Mouse (Mus musculus) hindbrain, embryonic 16.5 days (tissue): ENCODE results near the gene Trit1. TPM values are rescaled to one million over a fixed set of nuclear protein-coding genes. Genes with fewer than 3 reads are reported as not detected.

Source experiments
- ATAC-seq: fragments of 200-750 bp; cut with Nextera tagmentation; 2 replicates; pipeline ENCODE4 v1.8.0; 2017; ENCODE audit warnings: moderate TSS enrichment, moderate library complexity
- H3K27ac ChIP-seq: fragments of 300-500 bp; sonication (generic); 2 replicates; pipeline ENCODE4 v1.5.1; 2014; ENCODE audit warnings: low read depth, mild to moderate bottlenecking, control low read depth, low read length, moderate library complexity
- H3K27me3 ChIP-seq: fragments of 300-500 bp; sonication (generic); replicated peaks from 2 replicates; pipeline ENCODE4 v1.6.1; 2014; ENCODE audit warnings: low read length; ENCODE audit not compliant: control insufficient read depth, insufficient read depth
- H3K36me3 ChIP-seq: fragments of 300-500 bp; sonication (generic); 2 replicates; pipeline ENCODE4 v1.6.1; 2014; ENCODE audit warnings: mild to moderate bottlenecking, low read length, moderate library complexity, mixed read lengths; ENCODE audit not compliant: control insufficient read depth, insufficient read depth
- H3K4me1 ChIP-seq: fragments of 300-500 bp; sonication (generic); 2 replicates; pipeline ENCODE4 v1.6.1; 2014; ENCODE audit warnings: low read depth, low read length; ENCODE audit not compliant: control insufficient read depth, insufficient read depth
- H3K4me2 ChIP-seq: fragments of 300-500 bp; sonication (generic); 2 replicates; pipeline ENCODE4 v1.6.1; 2014; ENCODE audit warnings: mild to moderate bottlenecking, low read length, control low read depth, moderate library complexity
- H3K4me3 ChIP-seq: fragments of 300-500 bp; sonication (generic); 2 replicates; pipeline ENCODE4 v1.5.1; 2014; ENCODE audit warnings: mild to moderate bottlenecking, low read length, control low read depth, moderate library complexity
- H3K9ac ChIP-seq: fragments of 300-500 bp; sonication (generic); 2 replicates; pipeline ENCODE4 v1.6.1; 2014; ENCODE audit warnings: low read depth, mild to moderate bottlenecking, control low read depth, low read length, moderate library complexity
- H3K9me3 ChIP-seq: fragments of 300-500 bp; sonication (generic); 2 replicates; pipeline ENCODE4 v1.6.1; 2014; ENCODE audit warnings: mild to moderate bottlenecking, low read length, moderate library complexity; ENCODE audit not compliant: control insufficient read depth
- WGBS: fragments of 180-500 bp; shearing (Covaris S2); extraction: QIAGEN DNeasy Blood & Tissue Kit; methylation state at CpG from one replicate; pipeline ENCODE4 v1.1.7; 2014; 5-methylcytosine and 5-hydroxymethylcytosine counted together
- polyA plus RNA-seq: library from polyadenylated mRNA; unstranded; fragments of >200 nt; fragmentation: Nextera tagmentation; extraction: Ambion mirVana; gene quantifications from 2 replicates; pipeline ENCODE4 v1.2.1, GENCODE M21; 2015

Trit1 gene
- 21.4 and 21.5 TPM in 2 replicates for polyA plus RNA-seq

- Histone ChIP-seq H3K27ac (peak within 1 kb of the TSS; percentile 89), H3K9ac (peak within 1 kb of the TSS; percentile 85), H3K4me1 (peaks cover 46% of the 10 kb centered on the region), H3K36me3 (no peaks in the 10 kb centered on the region), H3K27me3 (no peaks in the 10 kb centered on the region), H3K9me3 (no peaks in the 10 kb centered on the region), H3K4me2 (peak within 1 kb of the TSS; percentile 88), H3K4me3 (peak within 1 kb of the TSS; percentile 68)
- peak; percentile 91 for ATAC-seq
- WGBS, result under 1% methylated on average over 34 of the region's 34 CpGs
Observed at GRCm38 (mm10) chr4:123016451-123016957, at the start of gene Trit1. Trit1 (plus strand) TSS chr4:123016597.

GRCm38 (mm10) chr4:122968106-122968505 lies 48.3 kb upstream of the Trit1 start:
- Histone ChIP-seq H3K4me3 (no peak overlapping the region), H3K9ac (no peak overlapping the region), H3K4me2 (no peak overlapping the region), H3K4me1 (no peaks in the 10 kb centered on the region), H3K36me3 (no peaks in the 10 kb centered on the region), H3K27me3 (no peaks in the 10 kb centered on the region), H3K27ac (no peak overlapping the region), H3K9me3 (no peaks in the 10 kb centered on the region)
- WGBS, result 79% methylated on average over 4 of the region's 4 CpGs
- no peak for ATAC-seq

DNA sequence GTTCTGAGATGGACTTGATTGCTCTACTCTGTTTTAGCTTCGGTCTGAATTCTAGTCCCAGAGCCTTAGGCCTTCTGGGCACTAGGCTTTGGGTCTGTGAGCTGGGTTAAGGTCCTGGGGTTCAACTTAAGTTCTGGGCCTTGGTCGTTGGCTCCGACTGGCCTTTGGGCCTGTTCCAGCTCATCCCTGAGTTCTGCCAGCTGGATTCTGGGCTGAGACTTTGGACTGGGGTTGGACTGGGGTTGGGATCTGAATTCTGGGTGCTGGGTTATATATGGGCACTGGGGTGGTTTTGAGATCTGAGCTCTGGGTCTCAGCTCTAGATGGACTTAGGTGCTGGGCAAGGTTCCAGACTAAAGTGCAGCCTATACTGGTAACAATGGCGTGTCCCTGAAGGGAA lies 45.2 kb upstream of the Trit1 start:
- WGBS, result 84% methylated on average over 4 of the region's 4 CpGs
- H3K27me3 ChIP-seq, result no peaks in the 10 kb centered on the region

DNA sequence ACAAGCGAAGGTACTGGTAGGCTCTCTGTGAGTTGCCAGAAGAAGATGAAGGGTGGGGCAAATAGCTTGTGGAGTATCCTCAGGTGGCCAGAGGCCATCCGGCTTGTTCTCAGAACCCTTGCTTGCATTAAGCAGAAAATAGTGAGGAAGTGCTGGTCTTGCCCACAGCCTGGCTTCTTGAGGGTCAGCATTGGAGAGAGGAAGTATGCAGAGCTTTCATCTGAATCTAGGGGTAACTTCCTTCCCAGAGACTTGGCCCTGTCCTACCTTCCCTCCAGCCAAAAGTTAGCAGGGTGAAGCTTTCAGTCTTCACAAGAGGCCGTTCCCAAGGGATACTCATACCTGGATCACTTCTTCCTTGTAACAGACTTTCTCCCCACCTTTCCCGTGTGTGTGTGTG lies 44.8 kb upstream of the Trit1 start:
- ATAC-seq, result no peak
- 79% methylated on average over 4 of the region's 4 CpGs for WGBS

More for the DNA sequence above, 45.2 kb upstream of the Trit1 start:
- ATAC-seq, result no peak
- H3K4me1 ChIP-seq, result no peaks in the 10 kb centered on the region
- no peak overlapping the region for H3K9ac ChIP-seq
- H3K36me3 ChIP-seq, result no peaks in the 10 kb centered on the region
- no peak overlapping the region for H3K4me3 ChIP-seq
- no peak overlapping the region for H3K27ac ChIP-seq
- H3K4me2 ChIP-seq, result no peak overlapping the region
- H3K9me3 ChIP-seq, result no peaks in the 10 kb centered on the region

GRCm38 (mm10) chr4:122972056-122972455 lies 44.3 kb upstream of the Trit1 start:
- Histone ChIP-seq H3K4me2 (no peak overlapping the region), H3K9me3 (no peaks in the 10 kb centered on the region), H3K36me3 (no peaks in the 10 kb centered on the region), H3K4me3 (no peak overlapping the region), H3K4me1 (no peaks in the 10 kb centered on the region), H3K9ac (no peak overlapping the region), H3K27me3 (no peaks in the 10 kb centered on the region), H3K27ac (no peak overlapping the region)
- WGBS, result 61% methylated on average over 8 of the region's 8 CpGs
- ATAC-seq, result no peak

More for the DNA sequence above, 44.8 kb upstream of the Trit1 start:
- no peaks in the 10 kb centered on the region for H3K4me1 ChIP-seq
- no peaks in the 10 kb centered on the region for H3K36me3 ChIP-seq
- no peak overlapping the region for H3K27ac ChIP-seq
- no peak overlapping the region for H3K9ac ChIP-seq
- H3K27me3 ChIP-seq, result no peaks in the 10 kb centered on the region
- no peaks in the 10 kb centered on the region for H3K9me3 ChIP-seq
- no peak overlapping the region for H3K4me2 ChIP-seq
- no peak overlapping the region for H3K4me3 ChIP-seq

DNA sequence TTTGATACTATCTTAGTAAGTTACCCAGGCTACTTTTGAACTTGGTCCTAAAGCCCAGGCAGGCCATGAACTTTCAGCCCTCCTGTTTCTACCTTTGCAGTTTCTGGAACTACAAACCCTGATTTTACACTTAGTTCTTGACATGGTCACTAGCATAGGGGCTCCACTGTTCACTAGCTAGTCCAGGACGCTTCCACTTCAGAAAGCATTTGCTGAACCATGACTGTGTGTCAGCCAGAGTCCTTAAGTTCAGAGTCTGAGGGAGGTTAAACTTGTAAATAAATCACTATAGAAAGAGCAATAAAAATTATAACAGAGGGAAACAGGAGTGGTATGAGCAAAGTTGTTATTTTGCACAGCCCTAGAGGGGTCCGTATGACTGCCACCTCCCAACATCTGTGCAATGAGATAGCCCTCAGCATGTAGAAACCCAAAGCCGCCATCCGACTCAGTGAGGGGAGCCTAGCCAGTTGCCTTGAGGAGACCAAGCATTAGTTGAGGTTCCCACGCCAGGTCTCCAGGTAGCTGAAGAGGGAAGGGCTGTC lies 41.3 kb upstream of the Trit1 start:
- WGBS, result 86% methylated on average over 5 of the region's 5 CpGs
- no peak overlapping the region for H3K27ac ChIP-seq
- ATAC-seq, result no peak
- no peaks in the 10 kb centered on the region for H3K9me3 ChIP-seq
- no peaks in the 10 kb centered on the region for H3K4me1 ChIP-seq
- H3K4me2 ChIP-seq, result no peak overlapping the region
- H3K36me3 ChIP-seq, result no peaks in the 10 kb centered on the region
- no peak overlapping the region for H3K4me3 ChIP-seq
- H3K27me3 ChIP-seq, result no peaks in the 10 kb centered on the region
- H3K9ac ChIP-seq, result no peak overlapping the region

DNA sequence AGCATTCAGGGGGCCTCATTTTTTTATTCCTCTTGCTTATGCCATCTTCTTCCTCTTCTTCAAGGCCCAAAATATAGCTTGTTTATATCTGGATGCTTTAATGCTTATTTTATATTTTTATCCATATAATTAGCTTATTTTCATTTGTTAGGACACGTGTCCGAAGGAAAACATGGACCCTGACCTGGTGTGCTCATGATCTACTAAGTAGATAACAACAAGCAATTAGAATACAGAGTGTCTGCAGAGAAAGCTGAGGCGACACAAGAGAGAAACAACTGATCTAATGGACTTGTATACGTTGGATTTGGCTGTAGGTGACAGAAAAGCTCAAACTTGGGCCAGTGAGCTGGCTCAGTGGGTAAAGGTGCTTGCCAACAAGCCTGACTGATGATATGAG lies 39.5 kb upstream of the Trit1 start:
- Histone ChIP-seq H3K4me1 (no peaks in the 10 kb centered on the region), H3K9ac (no peak overlapping the region), H3K4me3 (no peak overlapping the region), H3K9me3 (no peaks in the 10 kb centered on the region), H3K36me3 (no peaks in the 10 kb centered on the region), H3K27ac (no peak overlapping the region), H3K4me2 (no peak overlapping the region), H3K27me3 (peaks cover under 1% of the 10 kb centered on the region; the same call in 1 of the 2 replicates)
- no peak for ATAC-seq
- WGBS, result 81% methylated on average over 4 of the region's 4 CpGs

DNA sequence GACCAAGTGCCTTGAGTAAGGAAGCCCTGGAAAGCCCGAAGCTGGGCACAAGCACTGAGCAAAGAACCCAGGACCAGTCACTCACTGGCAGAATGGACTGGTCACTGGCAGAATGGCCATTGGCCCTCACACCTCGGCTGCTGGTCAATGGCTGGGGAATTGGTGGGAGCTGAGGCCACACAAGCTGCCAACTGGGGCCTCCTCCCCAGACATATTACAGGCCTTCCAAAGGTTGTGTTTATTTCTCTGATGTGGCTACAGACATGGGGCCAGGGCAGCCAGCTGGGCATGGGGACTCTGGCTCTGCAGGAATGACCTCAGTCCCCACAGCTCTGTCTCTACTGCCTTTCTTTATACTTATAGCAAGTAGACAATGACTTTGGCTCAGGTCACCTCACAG lies 37.5 kb upstream of the Trit1 start:
- Histone ChIP-seq H3K9me3 (no peaks in the 10 kb centered on the region), H3K27ac (no peak overlapping the region), H3K27me3 (peaks cover 3% of the 10 kb centered on the region; the same call in 1 of the 2 replicates), H3K4me1 (no peaks in the 10 kb centered on the region), H3K36me3 (no peaks in the 10 kb centered on the region), H3K4me3 (no peak overlapping the region), H3K4me2 (no peak overlapping the region), H3K9ac (no peak overlapping the region)
- WGBS, result 88% methylated on average over 2 of the region's 2 CpGs
- no peak for ATAC-seq

DNA sequence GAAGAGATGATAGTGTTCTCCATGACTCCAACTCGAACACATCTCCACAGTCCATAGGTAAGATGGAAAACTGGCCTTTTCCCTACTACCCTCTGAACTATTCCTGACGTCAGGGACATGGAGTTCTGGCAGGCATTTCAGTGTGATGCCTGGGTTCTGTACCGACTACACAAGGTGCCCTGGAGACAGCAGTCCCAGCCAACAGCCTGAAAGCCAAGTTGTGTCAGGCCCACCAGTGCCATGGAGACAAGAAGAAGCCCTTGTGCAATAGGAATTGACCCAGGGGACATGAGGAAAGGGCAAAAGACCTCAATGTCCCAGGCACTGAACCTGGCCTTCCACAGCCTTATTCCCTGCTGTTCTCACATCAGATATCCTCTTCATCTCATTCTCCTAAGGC lies 36.6 kb upstream of the Trit1 start:
- no peak for ATAC-seq
- Histone ChIP-seq H3K4me3 (no peak overlapping the region), H3K4me2 (no peak overlapping the region), H3K36me3 (no peaks in the 10 kb centered on the region), H3K27ac (no peak overlapping the region), H3K27me3 (peaks cover 5% of the 10 kb centered on the region; the same call in 1 of the 2 replicates), H3K9ac (no peak overlapping the region), H3K4me1 (no peaks in the 10 kb centered on the region), H3K9me3 (no peaks in the 10 kb centered on the region)
- 75% methylated on average over 3 of the region's 3 CpGs for WGBS
